Mouse (Mus musculus) cerebellum, adult 2 months (tissue): ENCODE data around the gene Otof. TPM values are rescaled to one million over a fixed set of nuclear protein-coding genes. Genes with fewer than 3 reads are reported as not detected.

Source experiments
- DNase-seq, 2 experiments: peaks; one replicate each; pipeline ENCODE4 v3.0.0; 2021
- H3K27ac ChIP-seq: fragments of 200-500 bp; 2 replicates; pipeline ENCODE4 v1.5.1; 2012; ENCODE audit warnings: low read length, control low read depth, inconsistent platforms; ENCODE audit not compliant: insufficient read depth
- H3K27me3 ChIP-seq: fragments of 200-500 bp; 2 replicates; pipeline ENCODE4 v1.6.1; 2012; ENCODE audit warnings: inconsistent platforms, mild to moderate bottlenecking, low read length, moderate library complexity; ENCODE audit not compliant: control insufficient read depth, insufficient read depth
- H3K4me1 ChIP-seq: fragments of 200-500 bp; 2 replicates; pipeline ENCODE4 v1.6.1; 2011; ENCODE audit warnings: low read length; ENCODE audit not compliant: control insufficient read depth, insufficient read depth
- H3K4me3 ChIP-seq: fragments of 200-500 bp; replicated peaks from 2 replicates; pipeline ENCODE3; 2011; ENCODE audit warnings: mild to moderate bottlenecking, low read depth, low read length, control low read depth; ENCODE audit not compliant: insufficient read depth
- CTCF ChIP-seq: fragments of 200-500 bp; IDR thresholded peaks from 2 replicates; pipeline ENCODE4 v1.5.1; 2011; ENCODE audit warnings: low read depth, mild to moderate bottlenecking, control low read depth, low read length, moderate library complexity, borderline replicate concordance; ENCODE audit not compliant: insufficient read depth
- POLR2A ChIP-seq: fragments of 200-500 bp; IDR thresholded peaks from 2 replicates; pipeline ENCODE4 v1.6.1; 2011; ENCODE audit warnings: low read length, control low read depth, borderline replicate concordance; ENCODE audit not compliant: insufficient read depth
- WGBS: fragments of 180-500 bp; shearing (Covaris S2); methylation state at CpG from one replicate; pipeline ENCODE4 v1.1.7; 2018; 5-methylcytosine and 5-hydroxymethylcytosine counted together
- polyA plus RNA-seq: library from polyadenylated mRNA; depleted of rRNA; stranded (reverse); fragments of >200 nt; gene quantifications from 2 replicates; pipeline ENCODE4 v1.2.3, GENCODE M21; 2012; rRNA removed

Otof gene
- 2.6 and 3.1 TPM in 2 replicates for polyA plus RNA-seq

DNA sequence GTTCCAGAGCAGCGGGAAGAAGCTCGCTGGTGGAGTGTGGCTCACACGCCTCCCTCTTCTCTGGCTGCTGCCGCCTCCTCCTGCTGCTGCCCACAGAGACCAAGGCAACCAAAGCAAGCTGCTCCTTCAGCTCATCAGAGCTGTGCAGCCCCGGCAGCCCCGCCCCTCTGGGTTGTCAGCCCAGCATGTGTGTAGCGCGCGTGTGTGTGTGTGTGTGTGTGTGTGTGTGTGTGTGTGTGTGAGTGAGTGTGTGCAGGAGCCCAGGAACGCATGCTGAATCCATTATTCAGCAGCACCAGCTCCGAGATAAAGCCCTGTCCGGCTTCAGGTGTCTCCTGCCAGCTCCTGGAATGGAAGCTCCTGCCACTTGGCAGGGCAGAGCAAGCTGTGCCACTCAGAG lies at the start of gene Otof:
Gene Otof (minus strand): TSS at position 112 of the 400 bp plus-strand sequence.
- Histone ChIP-seq H3K27ac (no peak within 1 kb of the TSS), H3K4me1 (peaks cover 10% of the 10 kb centered on the region; the same call in 1 of the 2 replicates), H3K27me3 (no peaks in the 10 kb centered on the region), H3K4me3 (peak within 1 kb of the TSS; percentile 18)
- TF ChIP-seq POLR2A (no peak), CTCF (no peak)
- WGBS: 1% methylated on average over 12 of the region's 12 CpGs
- DNase-seq: peak; percentile 53 to 57

DNA sequence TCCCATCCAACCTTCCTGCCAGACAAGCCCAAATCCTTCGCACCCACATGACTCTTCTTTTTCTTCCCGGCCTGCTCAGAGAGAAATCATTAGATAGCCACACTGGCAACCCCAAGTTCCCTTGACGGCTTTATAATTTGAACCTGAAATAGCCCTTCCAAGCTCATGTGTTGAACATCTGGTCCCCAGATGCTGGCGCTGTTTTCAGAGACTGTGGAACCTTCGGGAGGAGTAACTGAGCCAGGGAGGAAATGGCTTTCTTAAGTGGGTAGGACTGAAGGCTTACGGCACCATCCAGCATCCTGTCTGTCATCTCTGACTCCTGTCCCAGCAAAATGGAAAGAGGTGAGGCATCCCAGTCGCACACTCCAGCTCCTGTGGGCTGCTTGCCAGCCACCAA lies 35.6 kb upstream of the Otof start:
- WGBS: 66% methylated on average over 7 of the region's 7 CpGs
- no peak for TF ChIP-seq CTCF
- no peak for TF ChIP-seq POLR2A
- H3K4me3 ChIP-seq: no peak overlapping the region
- H3K27me3 ChIP-seq: no peaks in the 10 kb centered on the region
- no peak for DNase-seq
- no peak overlapping the region for H3K27ac ChIP-seq
- H3K4me1 ChIP-seq: no peaks in the 10 kb centered on the region

DNA sequence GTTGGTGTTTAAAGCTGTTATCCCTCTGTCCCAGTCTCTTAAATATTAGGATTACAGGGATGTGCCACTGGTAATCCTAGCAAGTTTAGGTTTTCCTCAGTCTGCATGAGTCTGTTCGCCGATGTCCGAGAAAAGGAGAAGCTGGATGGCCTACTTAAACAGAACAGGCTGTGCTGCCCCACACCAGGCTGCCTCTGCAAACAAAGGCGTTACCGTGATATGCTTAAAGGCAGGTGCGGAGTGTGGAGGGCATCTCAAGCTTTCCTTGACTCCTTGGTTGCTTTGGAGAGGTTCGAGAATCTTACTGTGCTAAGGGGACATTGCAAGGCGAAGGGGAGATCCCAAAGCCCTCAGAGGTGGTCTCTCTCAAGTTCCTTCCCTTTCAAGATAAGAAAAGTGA lies 35.1 kb upstream of the Otof start:
- H3K4me3 ChIP-seq: no peak overlapping the region
- WGBS: 89% methylated on average over 8 of the region's 8 CpGs
- H3K27ac ChIP-seq: no peak overlapping the region
- H3K27me3 ChIP-seq: no peaks in the 10 kb centered on the region
- DNase-seq: no peak
- no peaks in the 10 kb centered on the region for H3K4me1 ChIP-seq
- no peak for TF ChIP-seq CTCF
- TF ChIP-seq POLR2A: no peak

DNA sequence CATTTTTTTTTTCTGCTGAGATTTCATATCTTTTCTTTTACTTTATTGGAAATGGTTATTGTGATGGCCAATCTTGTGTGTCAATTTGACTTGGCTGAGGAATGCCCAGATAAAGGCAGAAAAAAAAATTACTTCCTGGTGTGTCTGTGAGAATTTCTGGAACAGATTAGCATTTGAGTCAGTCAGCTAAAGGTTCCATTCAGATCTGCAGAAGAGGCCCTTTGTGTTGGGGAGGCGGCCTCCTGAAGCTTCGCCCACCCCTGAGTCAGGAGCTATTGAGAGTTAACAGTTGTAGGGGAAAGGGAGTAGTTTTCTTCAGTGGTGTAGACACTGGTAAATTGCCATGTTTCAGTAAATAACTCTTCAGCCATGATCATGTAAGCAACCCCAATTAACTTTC lies 33.6 kb upstream of the Otof start:
- no peak for DNase-seq
- H3K4me1 ChIP-seq: no peaks in the 10 kb centered on the region
- no peaks in the 10 kb centered on the region for H3K27me3 ChIP-seq
- WGBS: 75% methylated on average over 2 of the region's 2 CpGs
- no peak for TF ChIP-seq POLR2A
- TF ChIP-seq CTCF: no peak
- H3K4me3 ChIP-seq: no peak overlapping the region
- H3K27ac ChIP-seq: no peak overlapping the region

DNA sequence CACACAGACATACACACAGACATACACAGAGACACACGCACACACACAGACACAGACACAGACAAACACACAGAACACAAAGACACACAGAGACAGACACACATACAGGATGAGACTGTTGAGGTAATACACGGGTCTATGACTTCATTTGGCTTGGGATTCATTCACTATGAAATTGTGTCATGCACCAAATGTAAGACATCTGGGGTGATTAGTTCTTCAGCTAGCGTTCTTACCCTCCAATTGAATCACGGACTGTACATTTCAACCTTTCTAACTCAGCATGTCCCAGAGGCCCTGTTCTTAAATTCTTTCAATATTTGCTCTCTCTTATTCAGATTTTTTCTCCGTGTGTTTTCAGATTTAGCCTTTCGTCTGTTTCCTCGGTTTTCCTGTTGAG lies 32.9 kb upstream of the Otof start:
- no peak overlapping the region for H3K27ac ChIP-seq
- H3K4me3 ChIP-seq: no peak overlapping the region
- TF ChIP-seq CTCF (no peak), POLR2A (no peak)
- no peak for DNase-seq
- no peaks in the 10 kb centered on the region for H3K27me3 ChIP-seq
- H3K4me1 ChIP-seq: no peaks in the 10 kb centered on the region
- WGBS: 82% methylated on average over 7 of the region's 7 CpGs

DNA sequence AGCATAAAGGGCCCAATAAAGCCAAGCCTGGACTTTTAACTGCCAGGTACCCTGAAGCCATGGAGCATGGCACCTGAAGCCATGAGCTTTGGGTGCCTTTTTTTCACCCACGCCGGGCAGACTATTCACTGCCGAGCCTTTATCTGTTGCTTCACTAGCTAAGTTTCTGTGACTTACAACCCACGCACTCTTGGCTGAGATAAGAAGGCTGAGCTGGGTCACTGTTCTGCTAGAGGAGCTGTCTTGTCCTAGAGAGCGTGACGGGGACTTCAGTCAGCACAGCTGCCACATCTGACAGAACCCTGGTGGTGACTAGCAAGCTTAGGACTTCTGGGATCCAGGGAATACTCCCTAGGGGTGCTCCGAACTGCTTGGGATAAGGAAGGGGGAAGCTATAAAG lies 32.0 kb upstream of the Otof start:
- TF ChIP-seq POLR2A (no peak), CTCF (no peak)

DNA sequence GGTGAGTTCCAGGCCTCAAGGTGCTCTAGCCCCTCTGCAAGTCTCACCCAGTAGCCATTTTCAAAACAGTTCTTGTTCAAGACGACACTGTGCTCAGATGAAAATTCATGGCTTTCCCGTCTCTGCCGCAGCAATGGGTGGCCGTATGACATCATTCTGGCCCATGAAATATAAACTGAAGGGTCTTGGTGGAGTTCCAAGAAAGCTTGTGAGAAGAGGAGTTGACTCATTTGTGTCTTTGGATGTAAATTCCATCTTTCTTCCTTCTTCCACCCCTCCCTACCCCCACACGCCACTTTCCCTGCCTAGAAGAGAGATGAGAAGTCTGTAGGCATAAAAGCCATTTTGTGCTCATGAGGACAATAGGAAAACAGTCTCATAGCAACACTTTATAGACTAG lies 29.1 kb upstream of the Otof start:
- Histone ChIP-seq H3K27me3 (no peaks in the 10 kb centered on the region), H3K27ac (no peak overlapping the region), H3K4me3 (no peak overlapping the region), H3K4me1 (no peaks in the 10 kb centered on the region)
- 39% methylated on average over 5 of the region's 5 CpGs for WGBS
- TF ChIP-seq CTCF (no peak), POLR2A (no peak)
- no peak for DNase-seq

More for the DNA sequence above, 32.0 kb upstream of the Otof start:
- 65% methylated on average over 7 of the region's 7 CpGs for WGBS
- H3K27ac ChIP-seq: no peak overlapping the region
- H3K27me3 ChIP-seq: no peaks in the 10 kb centered on the region
- no peaks in the 10 kb centered on the region for H3K4me1 ChIP-seq
- DNase-seq: no peak
- no peak overlapping the region for H3K4me3 ChIP-seq

DNA sequence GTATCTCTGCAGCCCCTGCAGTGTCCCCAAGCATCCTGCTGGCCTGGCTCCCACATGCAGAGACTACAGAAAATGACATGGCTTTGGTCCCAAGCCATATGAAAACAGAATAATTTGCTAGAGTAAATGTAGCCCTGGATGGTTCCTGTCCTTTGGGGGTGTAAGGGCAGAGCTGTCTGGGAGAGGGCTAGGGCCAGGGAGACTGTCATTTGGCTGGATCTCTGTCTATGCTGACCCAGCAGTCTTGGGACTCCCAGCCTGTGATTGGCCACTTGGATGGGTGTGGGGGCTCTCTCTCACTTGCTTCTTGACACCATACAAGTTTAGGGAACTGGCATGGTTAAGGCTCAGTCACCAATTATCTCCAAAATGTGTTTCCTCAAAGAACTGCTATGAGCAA lies 28.5 kb upstream of the Otof start:
- Histone ChIP-seq H3K4me1 (no peaks in the 10 kb centered on the region), H3K4me3 (no peak overlapping the region), H3K27ac (no peak overlapping the region), H3K27me3 (no peaks in the 10 kb centered on the region)
- DNase-seq: no peak
- no peak for TF ChIP-seq POLR2A
- TF ChIP-seq CTCF: no peak

DNA sequence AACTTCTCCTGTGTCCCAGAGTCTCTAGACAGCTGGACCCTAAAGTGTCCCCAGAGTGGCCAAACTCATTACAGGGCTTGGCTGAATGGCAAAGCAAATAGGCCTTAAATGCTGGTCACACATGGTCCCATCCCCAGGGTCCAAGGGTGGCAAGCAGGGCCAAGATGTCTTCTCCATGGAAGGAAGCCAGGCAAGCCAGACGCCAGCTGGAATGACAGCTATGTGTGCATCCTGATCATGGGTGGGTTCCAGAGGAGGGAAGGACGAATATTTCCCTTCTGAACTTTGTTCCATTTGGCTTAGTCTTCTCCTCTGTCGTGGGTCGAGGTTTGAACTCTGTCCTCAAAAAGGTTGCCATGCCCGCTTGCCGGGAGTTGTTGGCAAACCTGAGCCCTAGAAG lies 23.4 kb upstream of the Otof start:
- peaks cover 10% of the 10 kb centered on the region; the same call in 1 of the 2 replicates for H3K4me1 ChIP-seq
- no peak overlapping the region for H3K27ac ChIP-seq
- no peak overlapping the region for H3K4me3 ChIP-seq
- TF ChIP-seq POLR2A: no peak
- no peak for TF ChIP-seq CTCF
- no peaks in the 10 kb centered on the region for H3K27me3 ChIP-seq
- WGBS: 50% methylated on average over 6 of the region's 6 CpGs
- DNase-seq: no peak
